Mouse (Mus musculus) midbrain, embryonic 15.5 days (tissue): ENCODE measurements around the gene Chn2. TPM values are rescaled to one million over a fixed set of nuclear protein-coding genes. Genes with fewer than 3 reads are reported as not detected.

Experiments used
- ATAC-seq: fragments of 200-750 bp; cut with Nextera tagmentation; replicated peaks from 2 replicates; pipeline ENCODE4 v1.8.0; 2017; ENCODE audit warnings: moderate TSS enrichment
- H3K27ac ChIP-seq: fragments of 300-500 bp; sonication (generic); 2 replicates; pipeline ENCODE4 v1.5.1; 2015; ENCODE audit warnings: mild to moderate bottlenecking, inconsistent platforms
- H3K27me3 ChIP-seq: fragments of 300-500 bp; sonication (generic); replicated peaks from 2 replicates; pipeline ENCODE4 v1.6.1; 2015; ENCODE audit warnings: inconsistent platforms
- H3K36me3 ChIP-seq: fragments of 300-500 bp; sonication (generic); replicated peaks from 2 replicates; pipeline ENCODE4 v1.6.1; 2015; ENCODE audit warnings: inconsistent platforms
- H3K4me1 ChIP-seq: fragments of 300-500 bp; sonication (generic); 2 replicates; pipeline ENCODE4 v1.6.1; 2015; ENCODE audit warnings: inconsistent platforms
- H3K4me2 ChIP-seq: fragments of 300-500 bp; sonication (generic); 2 replicates; pipeline ENCODE4 v1.6.1; 2015; ENCODE audit warnings: inconsistent platforms, mild to moderate bottlenecking, moderate library complexity
- H3K4me3 ChIP-seq: fragments of 300-500 bp; sonication (generic); 2 replicates; pipeline ENCODE4 v1.5.1; 2015; ENCODE audit warnings: mild to moderate bottlenecking, inconsistent platforms
- H3K9ac ChIP-seq: fragments of 300-500 bp; sonication (generic); 2 replicates; pipeline ENCODE4 v1.6.1; 2015; ENCODE audit warnings: mild to moderate bottlenecking, inconsistent platforms
- H3K9me3 ChIP-seq: fragments of 300-500 bp; sonication (generic); 2 replicates; pipeline ENCODE4 v1.6.1; 2016; ENCODE audit warnings: inconsistent platforms
- WGBS: fragments of 180-500 bp; shearing (Covaris S2); methylation state at CpG from one replicate; pipeline ENCODE4 v1.1.7; 2015; ENCODE audit warnings: mixed read lengths; 5-methylcytosine and 5-hydroxymethylcytosine counted together
- polyA plus RNA-seq: library from polyadenylated mRNA; unstranded; fragments of >200 nt; fragmentation: Nextera tagmentation; extraction: Ambion mirVana; gene quantifications from 2 replicates; pipeline ENCODE4 v1.2.1, GENCODE M21; 2015

Gene Chn2
- polyA plus RNA-seq, 1 experiment from 2014 or later = 37.5 TPM

- Histone ChIP-seq H3K27me3 (no peaks in the 10 kb centered on the region), H3K9me3 (no peaks in the 10 kb centered on the region), H3K36me3 (no peaks in the 10 kb centered on the region), H3K9ac (no peak overlapping the region), H3K4me1 (no peaks in the 10 kb centered on the region), H3K27ac (no peak overlapping the region), H3K4me2 (no peak overlapping the region), H3K4me3 (no peak overlapping the region)
- ATAC-seq = no peak
- WGBS = 61% methylated on average over 8 of the region's 8 CpGs
These were observed 209.2 kb downstream of the Chn2 start for GRCm38 (mm10) chr6:54248354-54249252.

- no peak overlapping the region for H3K4me3 ChIP-seq
- no peaks in the 10 kb centered on the region for H3K36me3 ChIP-seq
- H3K27me3 ChIP-seq = no peaks in the 10 kb centered on the region
- H3K4me2 ChIP-seq = no peak overlapping the region
- ATAC-seq = no peak
- H3K4me1 ChIP-seq = no peaks in the 10 kb centered on the region
- no peaks in the 10 kb centered on the region for H3K9me3 ChIP-seq
- 50% methylated on average over 17 of the region's 17 CpGs for WGBS
- H3K27ac ChIP-seq = no peak overlapping the region
- no peak overlapping the region for H3K9ac ChIP-seq
These were observed 212.2 kb downstream of the Chn2 start for GRCm38 (mm10) chr6:54251401-54252191.

- ATAC-seq = no peak
- Histone ChIP-seq H3K4me3 (no peak overlapping the region), H3K9me3 (no peaks in the 10 kb centered on the region), H3K4me1 (no peaks in the 10 kb centered on the region), H3K4me2 (no peak overlapping the region), H3K9ac (no peak overlapping the region), H3K27ac (no peak overlapping the region), H3K36me3 (no peaks in the 10 kb centered on the region), H3K27me3 (0 out of 2 replicates have a peak, but pooled peaks cover 2% of the 10 kb centered on the region)
- WGBS = 62% methylated on average over 5 of the region's 5 CpGs
These were observed 213.9 kb downstream of the Chn2 start for GRCm38 (mm10) chr6:54253206-54253605.

GRCm38 (mm10) chr6:54253881-54254280, 214.5 kb downstream of the Chn2 start:
- no peak overlapping the region for H3K9ac ChIP-seq
- no peak for ATAC-seq
- no peak overlapping the region for H3K4me3 ChIP-seq
- 0 out of 2 replicates have a peak, but pooled peaks cover 2% of the 10 kb centered on the region for H3K27me3 ChIP-seq
- no peaks in the 10 kb centered on the region for H3K36me3 ChIP-seq
- WGBS = 84% methylated on average over 7 of the region's 7 CpGs
- H3K4me1 ChIP-seq = no peaks in the 10 kb centered on the region
- H3K4me2 ChIP-seq = no peak overlapping the region
- H3K9me3 ChIP-seq = no peaks in the 10 kb centered on the region
- no peak overlapping the region for H3K27ac ChIP-seq

- H3K27ac ChIP-seq = no peak overlapping the region
- WGBS = 68% methylated on average over 6 of the region's 6 CpGs
These were observed 215.4 kb downstream of the Chn2 start for GRCm38 (mm10) chr6:54254759-54255158.

GRCm38 (mm10) chr6:54255321-54255720, 216.0 kb downstream of the Chn2 start:
- no peak for ATAC-seq
- 52% methylated on average over 11 of the region's 11 CpGs for WGBS
- H3K4me2 ChIP-seq = no peak overlapping the region
- no peaks in the 10 kb centered on the region for H3K9me3 ChIP-seq
- H3K36me3 ChIP-seq = no peaks in the 10 kb centered on the region
- no peak overlapping the region for H3K9ac ChIP-seq
- H3K4me1 ChIP-seq = no peaks in the 10 kb centered on the region
- no peak overlapping the region for H3K27ac ChIP-seq
- H3K4me3 ChIP-seq = no peak overlapping the region
- 0 out of 2 replicates have a peak, but pooled peaks cover 2% of the 10 kb centered on the region for H3K27me3 ChIP-seq

More at GRCm38 (mm10) chr6:54254759-54255158, 215.4 kb downstream of the Chn2 start:
- 0 out of 2 replicates have a peak, but pooled peaks cover 2% of the 10 kb centered on the region for H3K27me3 ChIP-seq
- ATAC-seq = no peak
- H3K36me3 ChIP-seq = no peaks in the 10 kb centered on the region
- H3K4me1 ChIP-seq = no peaks in the 10 kb centered on the region
- H3K4me3 ChIP-seq = no peak overlapping the region
- H3K4me2 ChIP-seq = no peak overlapping the region
- no peak overlapping the region for H3K9ac ChIP-seq
- no peaks in the 10 kb centered on the region for H3K9me3 ChIP-seq

GRCm38 (mm10) chr6:54256397-54256796, 217.0 kb downstream of the Chn2 start:
- no peak for ATAC-seq
- 58% methylated on average over 10 of the region's 10 CpGs for WGBS

GRCm38 (mm10) chr6:54257552-54257951, 218.2 kb downstream of the Chn2 start:
- H3K9me3 ChIP-seq = no peaks in the 10 kb centered on the region
- no peak for ATAC-seq
- H3K4me2 ChIP-seq = no peak overlapping the region
- no peak overlapping the region for H3K4me3 ChIP-seq
- H3K27me3 ChIP-seq = 0 out of 2 replicates have a peak, but pooled peaks cover 2% of the 10 kb centered on the region
- H3K36me3 ChIP-seq = no peaks in the 10 kb centered on the region
- no peak overlapping the region for H3K27ac ChIP-seq
- H3K4me1 ChIP-seq = no peaks in the 10 kb centered on the region
- WGBS = 80% methylated on average over 3 of the region's 3 CpGs
- H3K9ac ChIP-seq = no peak overlapping the region

More at GRCm38 (mm10) chr6:54256397-54256796, 217.0 kb downstream of the Chn2 start:
- H3K27ac ChIP-seq = no peak overlapping the region
- H3K36me3 ChIP-seq = no peaks in the 10 kb centered on the region
- H3K4me1 ChIP-seq = no peaks in the 10 kb centered on the region
- no peak overlapping the region for H3K4me3 ChIP-seq
- no peaks in the 10 kb centered on the region for H3K9me3 ChIP-seq
- no peak overlapping the region for H3K4me2 ChIP-seq
- H3K9ac ChIP-seq = no peak overlapping the region
- H3K27me3 ChIP-seq = 0 out of 2 replicates have a peak, but pooled peaks cover 2% of the 10 kb centered on the region

GRCm38 (mm10) chr6:54258462-54258861, 219.1 kb downstream of the Chn2 start:
- ATAC-seq = no peak
- Histone ChIP-seq H3K9ac (no peak overlapping the region), H3K27ac (no peak overlapping the region), H3K4me1 (no peaks in the 10 kb centered on the region), H3K27me3 (0 out of 2 replicates have a peak, but pooled peaks cover 2% of the 10 kb centered on the region), H3K4me2 (no peak overlapping the region), H3K9me3 (no peaks in the 10 kb centered on the region), H3K36me3 (no peaks in the 10 kb centered on the region), H3K4me3 (no peak overlapping the region)
- 89% methylated on average over 5 of the region's 5 CpGs for WGBS

- Histone ChIP-seq H3K27me3 (0 out of 2 replicates have a peak, but pooled peaks cover 2% of the 10 kb centered on the region), H3K4me2 (no peak overlapping the region), H3K36me3 (no peaks in the 10 kb centered on the region), H3K9ac (no peak overlapping the region), H3K4me3 (no peak overlapping the region), H3K9me3 (no peaks in the 10 kb centered on the region), H3K27ac (no peak overlapping the region), H3K4me1 (no peaks in the 10 kb centered on the region)
- 72% methylated on average over 2 of the region's 2 CpGs for WGBS
- ATAC-seq = no peak
These were observed 223.4 kb downstream of the Chn2 start for GRCm38 (mm10) chr6:54262732-54263131.

- H3K9me3 ChIP-seq = no peaks in the 10 kb centered on the region
- 84% methylated on average over 2 of the region's 2 CpGs for WGBS
- H3K4me3 ChIP-seq = no peak overlapping the region
- no peak for ATAC-seq
- H3K36me3 ChIP-seq = no peaks in the 10 kb centered on the region
- H3K27me3 ChIP-seq = no peaks in the 10 kb centered on the region
- H3K4me1 ChIP-seq = no peaks in the 10 kb centered on the region
- no peak overlapping the region for H3K4me2 ChIP-seq
- no peak overlapping the region for H3K9ac ChIP-seq
- H3K27ac ChIP-seq = no peak overlapping the region
These were observed 224.5 kb downstream of the Chn2 start for GRCm38 (mm10) chr6:54263890-54264289.

- no peaks in the 10 kb centered on the region for H3K9me3 ChIP-seq
- no peak for ATAC-seq
- H3K27ac ChIP-seq = no peak overlapping the region
- no peak overlapping the region for H3K9ac ChIP-seq
- no peak overlapping the region for H3K4me2 ChIP-seq
- no peaks in the 10 kb centered on the region for H3K4me1 ChIP-seq
- no peaks in the 10 kb centered on the region for H3K27me3 ChIP-seq
- H3K4me3 ChIP-seq = no peak overlapping the region
- 72% methylated on average over 7 of the region's 7 CpGs for WGBS
- no peaks in the 10 kb centered on the region for H3K36me3 ChIP-seq
These were observed 225.2 kb downstream of the Chn2 start for GRCm38 (mm10) chr6:54264537-54264936.
